Mouse (Mus musculus) right cerebral cortex, postnatal 36 days (tissue): ENCODE results near the gene Zfp524.
A peak's percentile ranks its signal among the peaks of the same experiment; 100 is the strongest.
"Not testable (repeated sequence)": the region's sequence is repeated elsewhere in the genome, so short reads cannot be mapped to it uniquely, and the experiment has no call there.

Experiments used
- DNase-seq, 2 experiments: peaks; one replicate each; pipeline ENCODE4 v3.0.0; 2022; ENCODE audit warnings: low spot score in 2 of 2, mixed read lengths in 1 of 2

Zfp524 gene

GRCm38 (mm10) chr7:5016057-5016456 is 1.8 kb downstream of the Zfp524 start:
- DNase-seq = no peak

- DNase-seq = no peak
These were observed 2.7 kb downstream of the Zfp524 start for GRCm38 (mm10) chr7:5016920-5017319.

GRCm38 (mm10) chr7:5017352-5017751 is 3.1 kb downstream of the Zfp524 start:
- DNase-seq = no peak

GRCm38 (mm10) chr7:5017931-5018330 is 3.7 kb downstream of the Zfp524 start:
- DNase-seq = no peak

- DNase-seq = not testable (repeated sequence)
These were observed 5.4 kb downstream of the Zfp524 start for GRCm38 (mm10) chr7:5019576-5019975.

DNA sequence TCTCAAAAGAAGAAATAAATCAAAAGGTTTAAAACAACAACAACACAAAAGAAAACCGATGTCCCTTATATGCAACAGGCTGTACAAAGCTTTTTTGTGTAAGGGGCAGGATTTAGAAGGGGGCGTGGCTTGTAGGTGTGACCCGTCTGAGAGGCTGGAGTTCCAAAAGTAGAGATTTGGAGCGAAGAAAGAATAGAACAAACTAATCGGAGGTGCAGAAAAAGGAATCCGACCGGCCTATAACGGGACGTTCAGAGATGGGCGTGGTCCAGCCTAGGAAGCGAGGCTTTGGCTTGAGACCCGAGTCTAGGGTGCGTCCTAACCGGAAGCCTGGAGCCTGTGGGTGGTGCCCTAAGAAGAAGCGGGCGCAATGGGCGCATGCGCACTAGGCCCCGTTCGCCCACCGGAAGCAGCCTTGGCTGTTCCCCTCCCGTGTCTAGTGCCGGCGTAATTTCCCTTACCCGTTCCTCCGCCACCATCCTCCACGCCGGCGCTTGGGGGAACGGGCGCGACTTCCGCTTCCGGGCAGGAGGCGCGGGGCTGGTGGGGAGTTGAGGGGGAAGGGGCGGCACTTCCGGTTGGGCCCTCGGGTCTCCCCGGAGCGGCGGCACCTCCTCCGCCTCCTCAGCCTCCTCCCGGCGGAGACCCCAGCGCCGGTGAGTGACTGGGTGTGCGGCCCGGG is 5.9 kb downstream of the Zfp524 start, which contains the start of the genes Zfp865 and Ccdc106:
TSS of gene Zfp865 (plus strand) at position 377 of the 682 bp plus-strand sequence.
TSS of gene Ccdc106 (plus strand) at position 554 of the 682 bp plus-strand sequence.
- peak; percentile 99 to 100 for DNase-seq

DNA sequence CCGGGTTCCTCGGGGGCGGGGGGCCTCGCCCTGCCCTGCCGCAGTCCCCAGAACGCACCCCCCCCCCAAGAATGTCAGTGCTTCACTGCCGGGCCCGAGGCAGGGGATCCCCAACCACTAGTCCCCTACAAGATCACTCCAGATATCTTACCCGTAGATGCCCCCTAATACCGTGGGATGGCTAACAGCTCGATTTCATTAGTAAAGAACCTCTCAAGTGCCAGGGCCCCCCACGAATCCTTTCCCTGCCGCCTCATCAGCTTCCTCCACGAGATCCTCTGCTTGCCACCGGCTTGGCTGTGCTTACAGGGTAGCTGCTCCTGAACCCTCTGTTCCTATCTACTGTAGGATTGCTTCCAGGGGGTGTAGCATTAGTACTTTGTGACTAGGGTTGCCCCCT is 6.5 kb downstream of the Zfp524 start:
- no peak for DNase-seq

GRCm38 (mm10) chr7:5021197-5021596 is 7.0 kb downstream of the Zfp524 start:
- no peak for DNase-seq

GRCm38 (mm10) chr7:5029543-5029942 is 15.3 kb downstream of the Zfp524 start:
- no peak for DNase-seq

DNA sequence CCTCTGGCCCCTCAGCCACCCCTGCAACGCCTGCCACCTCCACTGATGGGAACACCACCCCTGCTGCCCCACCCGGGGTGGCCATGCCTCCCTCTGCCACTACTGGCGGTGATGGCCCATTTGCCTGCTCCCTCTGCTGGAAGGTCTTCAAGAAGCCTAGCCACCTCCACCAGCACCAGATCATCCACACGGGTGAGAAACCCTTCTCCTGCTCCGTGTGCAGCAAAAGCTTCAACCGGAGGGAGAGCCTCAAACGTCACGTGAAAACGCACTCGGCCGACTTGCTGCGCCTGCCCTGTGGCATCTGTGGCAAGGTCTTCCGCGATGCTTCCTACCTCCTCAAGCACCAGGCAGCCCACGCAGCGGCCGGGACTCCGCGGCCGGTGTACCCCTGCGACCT is 15.7 kb downstream of the Zfp524 start:
- no peak for DNase-seq

DNA sequence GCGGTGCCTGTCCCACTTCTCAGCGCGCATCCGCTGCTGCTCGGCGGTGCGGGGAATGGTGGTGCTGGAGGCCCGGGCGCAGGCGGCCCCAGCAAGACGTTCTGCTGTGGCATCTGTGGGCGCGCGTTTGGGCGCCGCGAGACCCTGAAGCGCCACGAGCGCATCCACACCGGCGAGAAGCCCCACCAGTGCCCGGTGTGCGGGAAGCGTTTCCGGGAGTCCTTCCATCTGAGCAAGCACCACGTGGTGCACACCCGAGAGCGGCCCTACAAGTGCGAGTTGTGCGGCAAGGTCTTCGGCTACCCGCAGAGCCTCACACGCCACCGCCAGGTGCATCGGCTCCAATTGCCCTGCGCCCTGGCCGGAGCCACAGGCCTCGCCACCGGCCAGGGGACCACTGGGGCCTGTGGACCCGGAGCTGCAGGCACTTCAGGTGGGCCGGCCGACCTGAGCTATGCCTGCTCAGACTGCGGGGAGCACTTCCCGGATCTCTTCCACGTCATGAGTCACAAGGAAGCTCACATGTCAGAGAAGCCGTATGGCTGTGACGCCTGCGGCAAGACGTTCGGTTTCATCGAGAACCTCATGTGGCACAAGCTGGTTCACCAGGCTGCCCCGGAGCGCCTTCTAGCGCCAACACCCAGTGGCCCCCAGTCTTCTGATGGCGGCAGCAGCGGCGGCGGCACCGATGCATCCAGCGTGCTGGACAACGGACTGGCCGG is 16.5 kb downstream of the Zfp524 start:
- DNase-seq = no peak

- DNase-seq = no peak
These were observed 17.3 kb downstream of the Zfp524 start for GRCm38 (mm10) chr7:5031496-5031895.

GRCm38 (mm10) chr7:5033818-5034217 is 19.6 kb downstream of the Zfp524 start, which contains the start of gene 4632433K11Rik:
4632433K11Rik (plus strand) TSS chr7:5034118.
- no peak for DNase-seq

DNA sequence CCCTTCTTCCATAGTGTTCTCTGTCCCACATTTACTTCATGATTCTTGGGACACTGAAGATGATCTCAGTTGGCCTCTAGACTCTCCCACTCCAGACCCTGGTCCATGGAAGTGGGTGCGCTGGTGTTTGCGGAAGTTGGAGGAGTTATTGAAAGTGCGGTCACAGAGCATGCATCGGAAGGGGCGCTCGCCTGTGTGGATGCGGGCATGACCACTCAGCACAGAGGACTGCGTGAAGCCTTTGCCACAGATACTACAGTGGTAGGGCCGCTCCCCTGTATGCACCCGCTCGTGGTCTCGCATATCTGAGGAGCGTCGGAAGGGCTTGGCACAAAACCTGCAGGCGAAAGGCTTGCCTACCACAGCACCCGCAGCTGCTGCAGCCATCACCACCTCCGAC is 21.4 kb downstream of the Zfp524 start:
- no peak for DNase-seq

- DNase-seq = no peak
These were observed 21.9 kb downstream of the Zfp524 start for GRCm38 (mm10) chr7:5036136-5036535.

DNA sequence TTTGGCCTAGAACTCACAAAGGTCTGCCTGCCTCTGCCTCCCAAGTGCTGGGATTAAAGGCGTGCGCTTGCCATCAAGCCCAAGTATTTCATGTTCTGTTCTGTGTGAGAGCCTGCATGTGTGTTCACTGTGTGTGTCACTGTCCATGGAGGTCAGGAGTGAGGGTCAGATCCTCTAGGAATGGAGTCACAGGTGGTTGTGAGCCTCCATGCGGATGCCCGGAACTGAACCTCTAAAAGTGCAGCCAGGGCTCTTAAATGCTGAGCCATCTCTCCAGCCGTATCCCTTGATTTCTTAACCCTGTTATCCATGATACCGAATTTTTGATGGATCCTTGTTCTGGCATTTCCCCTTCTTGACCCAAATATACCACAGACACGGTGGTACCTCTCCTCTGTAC is 22.8 kb downstream of the Zfp524 start:
- DNase-seq = no peak

DNA sequence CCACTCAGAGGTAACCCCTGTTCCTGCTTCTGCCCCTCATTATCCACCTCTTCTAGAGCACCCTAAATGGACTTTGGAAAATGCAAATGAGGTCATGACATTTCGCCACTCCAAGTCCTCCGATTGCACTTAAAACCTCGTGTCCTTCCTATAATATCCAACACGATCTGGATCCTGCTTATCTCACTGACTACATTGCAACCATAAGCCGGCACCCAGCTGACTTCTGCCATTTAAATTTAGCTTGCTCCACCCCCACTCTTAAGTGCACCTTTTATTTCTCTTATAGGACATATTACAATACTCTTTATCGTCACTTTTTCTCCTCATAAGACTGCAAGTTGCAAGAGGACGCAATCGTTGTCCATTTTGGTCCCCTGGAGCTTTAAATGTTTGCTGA is 23.3 kb downstream of the Zfp524 start:
- no peak for DNase-seq

DNA sequence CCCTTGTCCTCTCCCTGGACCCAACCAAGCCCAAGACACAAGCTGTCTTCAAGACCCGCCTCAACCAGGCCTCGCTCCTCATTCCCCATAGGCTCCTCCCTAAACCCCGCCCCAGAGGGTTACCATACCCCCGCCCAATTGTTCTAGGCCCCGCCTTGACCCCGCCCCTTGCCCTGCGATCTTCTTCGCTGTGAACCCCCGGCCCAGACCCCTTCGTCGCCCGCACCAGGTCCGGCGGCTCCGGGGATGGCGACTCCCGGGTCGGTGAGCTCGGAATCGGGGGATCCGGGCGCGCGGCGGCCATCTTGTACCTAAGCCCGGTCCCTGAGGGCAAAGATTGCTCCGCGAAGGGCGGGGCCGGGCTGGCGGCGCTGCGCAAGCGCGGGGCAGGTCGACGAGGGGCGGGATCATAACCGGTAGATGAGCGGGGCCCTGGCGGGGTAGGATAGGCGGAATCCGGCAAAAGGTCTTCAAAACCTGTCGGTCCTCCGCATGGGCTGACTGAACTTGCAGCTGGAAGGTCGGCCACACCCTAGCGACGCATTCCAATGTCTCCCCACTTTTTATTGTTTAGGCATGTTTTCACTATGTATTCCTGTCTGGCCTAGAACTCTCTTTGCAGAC is 24.0 kb downstream of the Zfp524 start, which contains the start of gene Zfp784:
TSS of gene Zfp784 (minus strand) at position 338 of the 624 bp plus-strand sequence.
- DNase-seq = peak; percentile 83 to 86

DNA sequence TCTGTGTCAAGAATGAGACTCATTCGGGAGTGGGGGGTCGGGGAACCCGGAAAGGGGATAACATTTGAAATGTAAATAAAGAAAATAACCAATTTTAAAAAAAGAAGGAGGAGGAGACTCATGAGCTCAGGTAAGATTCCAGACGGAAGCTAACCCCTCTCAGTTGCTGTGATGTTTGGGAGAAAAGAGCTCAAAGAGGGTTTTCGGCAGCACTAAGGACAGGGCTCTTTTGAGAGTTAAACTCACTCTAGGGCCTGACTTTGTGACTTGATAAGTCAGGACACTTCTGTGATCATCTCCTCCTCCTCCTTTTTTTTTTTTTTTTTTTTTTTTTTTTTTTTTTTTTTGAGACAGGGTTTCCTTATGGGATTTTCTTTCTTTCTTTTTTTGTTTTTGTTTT is 24.7 kb downstream of the Zfp524 start:
- DNase-seq = no peak

DNA sequence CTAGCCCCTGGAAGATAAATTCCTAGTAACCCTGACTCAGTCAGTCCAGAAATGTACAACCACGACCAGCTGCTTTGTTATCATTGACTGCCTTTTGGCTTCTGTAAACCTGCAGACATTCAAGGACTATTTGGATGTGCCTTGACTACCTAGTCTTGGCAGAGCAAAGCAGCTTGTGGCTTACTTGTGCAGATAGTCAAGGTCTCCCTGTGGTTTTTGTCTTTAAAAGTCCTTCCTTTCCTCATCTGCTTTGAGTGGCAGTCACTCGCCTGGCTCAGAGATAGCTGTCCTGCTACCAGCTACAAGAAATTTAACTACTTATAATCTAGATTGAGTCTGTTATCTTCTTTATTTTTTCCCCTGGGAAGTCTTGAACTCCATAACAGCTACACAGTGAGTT is 30.8 kb downstream of the Zfp524 start:
- DNase-seq = no peak

DNA sequence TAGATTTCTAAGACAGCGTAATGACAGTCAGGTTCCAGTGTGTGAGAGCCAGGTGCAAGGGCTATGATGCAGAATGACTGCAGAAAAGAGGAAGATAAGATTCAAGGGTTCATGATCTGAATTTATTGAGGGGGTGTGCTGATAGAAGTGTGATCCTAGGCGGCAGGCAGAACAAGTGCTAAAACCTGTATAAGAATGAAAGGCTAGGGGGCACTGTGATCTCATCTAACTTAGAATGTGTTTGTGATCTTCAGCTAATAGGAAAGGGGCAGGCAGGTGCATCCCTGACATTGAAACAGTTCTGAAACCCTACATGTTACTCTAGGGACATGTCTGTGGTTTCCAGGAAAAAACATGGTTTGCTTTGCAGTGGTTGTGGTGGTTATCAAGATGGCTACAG is 31.9 kb downstream of the Zfp524 start:
- DNase-seq = no peak

- no peak for DNase-seq
These were observed 33.1 kb downstream of the Zfp524 start for GRCm38 (mm10) chr7:5047313-5047712.
